Mouse (Mus musculus) liver, embryonic 12.5 days (tissue): ENCODE measurements around the gene Hist1h2bl. TPM values are rescaled to one million over a fixed set of nuclear protein-coding genes. Genes with fewer than 3 reads are reported as not detected.
"Not testable (repeated sequence)": the region's sequence is repeated elsewhere in the genome, so short reads cannot be mapped to it uniquely, and the experiment has no call there.

Experiments used
- ATAC-seq: fragments of 200-750 bp; cut with Nextera tagmentation; 2 replicates; pipeline ENCODE4 v1.8.0; 2017; ENCODE audit warnings: moderate number of reproducible peaks, mild to moderate bottlenecking, moderate library complexity
- H3K27ac ChIP-seq: fragments of 300-500 bp; sonication (generic); 2 replicates; pipeline ENCODE4 v1.5.1; 2016; ENCODE audit warnings: mild to moderate bottlenecking
- H3K27me3 ChIP-seq: fragments of 300-500 bp; sonication (generic); replicated peaks from 2 replicates; pipeline ENCODE4 v1.6.1; 2016; ENCODE audit warnings: mild to moderate bottlenecking, moderate library complexity
- H3K36me3 ChIP-seq: fragments of 300-500 bp; sonication (generic); 2 replicates; pipeline ENCODE4 v1.6.1; 2016; ENCODE audit warnings: mild to moderate bottlenecking, moderate library complexity
- H3K4me1 ChIP-seq: fragments of 300-500 bp; sonication (generic); 2 replicates; pipeline ENCODE4 v1.6.1; 2016
- H3K4me2 ChIP-seq: fragments of 300-500 bp; sonication (generic); 2 replicates; pipeline ENCODE4 v1.6.1; 2016; ENCODE audit warnings: mild to moderate bottlenecking, moderate library complexity
- H3K4me3 ChIP-seq: fragments of 300-500 bp; sonication (generic); 2 replicates; pipeline ENCODE4 v1.5.1; 2016; ENCODE audit warnings: mild to moderate bottlenecking, moderate library complexity
- H3K9ac ChIP-seq: fragments of 300-500 bp; sonication (generic); 2 replicates; pipeline ENCODE4 v1.6.1; 2016; ENCODE audit warnings: mild to moderate bottlenecking, moderate library complexity
- H3K9me3 ChIP-seq: fragments of 300-500 bp; sonication (generic); replicated peaks from 2 replicates; pipeline ENCODE4 v1.6.1; 2016; ENCODE audit warnings: mild to moderate bottlenecking, moderate library complexity
- WGBS: fragments of 180-500 bp; shearing (Covaris S2); methylation state at CpG from one replicate; pipeline ENCODE4 v1.1.7; 2016; ENCODE audit not compliant: insufficient replicate concordance; 5-methylcytosine and 5-hydroxymethylcytosine counted together
- polyA plus RNA-seq: library from polyadenylated mRNA; unstranded; fragments of >200 nt; fragmentation: Nextera tagmentation; extraction: Ambion mirVana; gene quantifications from 2 replicates; pipeline ENCODE4 v1.2.1, GENCODE M21; 2016

Gene Hist1h2bl
- polyA plus RNA-seq, 1 experiment from 2014 or later: 1.7 TPM

- peaks cover 4% of the 10 kb centered on the region for H3K36me3 ChIP-seq
- no peak overlapping the region for H3K4me3 ChIP-seq
- no peak overlapping the region for H3K4me2 ChIP-seq
- 30% methylated on average over 1 of the region's 1 CpGs for WGBS
- ATAC-seq: no peak
- no peaks in the 10 kb centered on the region for H3K9me3 ChIP-seq
- H3K27me3 ChIP-seq: no peaks in the 10 kb centered on the region
- no peak overlapping the region for H3K9ac ChIP-seq
- no peak overlapping the region for H3K27ac ChIP-seq
- H3K4me1 ChIP-seq: peaks cover 29% of the 10 kb centered on the region
These were observed 29.1 kb upstream of the Hist1h2bl start for GRCm38 (mm10) chr13:21745006-21745405.

GRCm38 (mm10) chr13:21734906-21735767 is 19.2 kb upstream of the Hist1h2bl start, which contains the start of gene Hist1h4j:
Hist1h4j (plus strand) TSS chr13:21735064.
- not testable (repeated sequence) for H3K9me3 ChIP-seq, H3K27me3 ChIP-seq, H3K36me3 ChIP-seq
- H3K4me1 ChIP-seq: peaks cover 39% of the 10 kb centered on the region
- WGBS: under 1% methylated on average over 48 of the region's 56 CpGs
- ATAC-seq: peak; percentile 91
- peak within 1 kb of the TSS; percentile 62 for H3K4me3 ChIP-seq
- H3K4me2 ChIP-seq: peak within 1 kb of the TSS; percentile 77
- peak within 1 kb of the TSS; percentile 77 for H3K9ac ChIP-seq
- peak within 1 kb of the TSS; percentile 95 for H3K27ac ChIP-seq

GRCm38 (mm10) chr13:21734010-21734905 is 18.3 kb upstream of the Hist1h2bl start:
- Histone ChIP-seq H3K27me3 (no peaks in the 10 kb centered on the region), H3K36me3 (no peaks in the 10 kb centered on the region), H3K4me1 (peaks cover 33% of the 10 kb centered on the region), H3K4me3 (peak overlapping the region; percentile 62), H3K4me2 (peak overlapping the region; percentile 77), H3K9ac (peak overlapping the region; percentile 77), H3K9me3 (no peaks in the 10 kb centered on the region), H3K27ac (peak overlapping the region; percentile 95)
- under 1% methylated on average over 21 of the region's 21 CpGs for WGBS
- peak; percentile 62 for ATAC-seq

- Histone ChIP-seq H3K27ac (peak overlapping the region; percentile 95), H3K9ac (peak overlapping the region; percentile 77)
- WGBS: 76% methylated on average over 5 of the region's 5 CpGs
These were observed 17.5 kb upstream of the Hist1h2bl start for GRCm38 (mm10) chr13:21733466-21733865.

GRCm38 (mm10) chr13:21729544-21729943 is 13.6 kb upstream of the Hist1h2bl start:
- Histone ChIP-seq H3K4me1 (peaks cover 26% of the 10 kb centered on the region), H3K4me3 (no peak overlapping the region), H3K27me3 (no peaks in the 10 kb centered on the region), H3K9ac (no peak overlapping the region), H3K27ac (no peak overlapping the region), H3K9me3 (no peaks in the 10 kb centered on the region), H3K4me2 (no peak overlapping the region), H3K36me3 (no peaks in the 10 kb centered on the region)
- 76% methylated on average over 1 of the region's 1 CpGs for WGBS
- no peak for ATAC-seq

More at GRCm38 (mm10) chr13:21733466-21733865, 17.5 kb upstream of the Hist1h2bl start:
- Histone ChIP-seq H3K9me3 (no peaks in the 10 kb centered on the region), H3K4me2 (peak overlapping the region; percentile 77), H3K36me3 (no peaks in the 10 kb centered on the region), H3K4me1 (peaks cover 33% of the 10 kb centered on the region), H3K27me3 (no peaks in the 10 kb centered on the region), H3K4me3 (no peak overlapping the region)
- ATAC-seq: no peak

DNA sequence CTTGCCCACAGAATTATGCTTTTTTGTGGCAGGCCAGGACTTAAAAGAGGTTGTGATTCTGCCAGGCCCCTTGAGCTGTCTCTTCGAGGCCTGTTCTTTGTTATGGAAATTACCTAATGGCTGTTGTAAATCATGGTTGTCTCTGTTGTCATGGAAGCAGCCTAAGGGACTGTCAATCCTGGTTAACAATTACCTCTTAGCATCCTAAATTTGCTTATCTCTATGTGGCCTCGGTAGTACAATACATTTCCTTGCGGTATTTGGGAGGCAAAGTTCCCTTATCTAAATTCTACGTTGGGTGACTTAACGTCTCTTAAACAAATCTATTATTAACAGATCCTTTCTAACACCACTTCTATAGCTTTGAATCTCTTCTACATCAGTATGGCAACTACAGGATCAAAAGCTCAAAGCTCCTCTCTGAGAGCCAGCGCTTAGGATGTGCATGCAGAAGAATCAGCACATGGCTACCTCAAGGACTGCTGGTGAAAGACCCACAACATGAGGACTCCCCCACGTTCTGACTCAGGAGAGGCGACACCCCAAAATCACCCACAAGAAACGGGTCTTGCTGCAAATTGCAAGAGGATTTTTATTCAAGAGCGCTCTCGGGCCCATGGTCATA is 12.1 kb upstream of the Hist1h2bl start:
- no peak overlapping the region for H3K4me3 ChIP-seq
- WGBS: 41% methylated on average over 11 of the region's 11 CpGs
- no peak for ATAC-seq
- no peak overlapping the region for H3K4me2 ChIP-seq
- no peaks in the 10 kb centered on the region for H3K27me3 ChIP-seq
- no peak overlapping the region for H3K27ac ChIP-seq
- no peaks in the 10 kb centered on the region for H3K36me3 ChIP-seq
- H3K9me3 ChIP-seq: no peaks in the 10 kb centered on the region
- no peak overlapping the region for H3K9ac ChIP-seq
- peaks cover 13% of the 10 kb centered on the region for H3K4me1 ChIP-seq

- no peak for ATAC-seq
- H3K9ac ChIP-seq: peak overlapping the region; percentile 62
- H3K4me3 ChIP-seq: peak overlapping the region; percentile 44
- WGBS: 39% methylated on average over 5 of the region's 5 CpGs
- H3K36me3 ChIP-seq: no peaks in the 10 kb centered on the region
- H3K27ac ChIP-seq: peak overlapping the region; percentile 97
- H3K27me3 ChIP-seq: no peaks in the 10 kb centered on the region
- peaks cover 42% of the 10 kb centered on the region for H3K4me1 ChIP-seq
- H3K4me2 ChIP-seq: peak overlapping the region; percentile 83
- H3K9me3 ChIP-seq: no peaks in the 10 kb centered on the region
These were observed 7.3 kb upstream of the Hist1h2bl start for GRCm38 (mm10) chr13:21722993-21723836.

GRCm38 (mm10) chr13:21722373-21722925 is 6.5 kb upstream of the Hist1h2bl start:
- Histone ChIP-seq H3K4me3 (peak overlapping the region; percentile 44), H3K36me3 (no peaks in the 10 kb centered on the region), H3K4me1 (peaks cover 40% of the 10 kb centered on the region), H3K27ac (peak overlapping the region; percentile 97), H3K9me3 (no peaks in the 10 kb centered on the region), H3K9ac (peak overlapping the region; percentile 62), H3K4me2 (peak overlapping the region; percentile 83), H3K27me3 (no peaks in the 10 kb centered on the region)
- peak; percentile 36 for ATAC-seq
- 3% methylated on average over 11 of the region's 11 CpGs for WGBS

GRCm38 (mm10) chr13:21721757-21722372 is 5.9 kb upstream of the Hist1h2bl start, which contains the start of gene Hist1h2bm:
Hist1h2bm (plus strand) TSS chr13:21722044.
- Histone ChIP-seq H3K27ac (peak within 1 kb of the TSS; percentile 97), H3K4me1 (peaks cover 44% of the 10 kb centered on the region), H3K4me2 (peak within 1 kb of the TSS; percentile 83), H3K9ac (peak within 1 kb of the TSS; percentile 90), H3K4me3 (peak within 1 kb of the TSS; percentile 58)
- H3K9me3 ChIP-seq, H3K27me3 ChIP-seq, H3K36me3 ChIP-seq: not testable (repeated sequence)
- peak; percentile 92 for ATAC-seq
- WGBS: 0% methylated on average over 37 of the region's 37 CpGs

- peak; percentile 9 for ATAC-seq
- Histone ChIP-seq H3K4me2 (peak overlapping the region; percentile 83), H3K9ac (peak overlapping the region; percentile 90), H3K4me1 (peaks cover 46% of the 10 kb centered on the region), H3K4me3 (peak overlapping the region; percentile 58), H3K27ac (peak overlapping the region; percentile 97)
- H3K27me3 ChIP-seq, H3K9me3 ChIP-seq, H3K36me3 ChIP-seq: not testable (repeated sequence)
- 3% methylated on average over 18 of the region's 44 CpGs for WGBS
These were observed 5.3 kb upstream of the Hist1h2bl start for GRCm38 (mm10) chr13:21721107-21721756.
